Mouse (Mus musculus) lung, embryonic 14.5 days (tissue): ENCODE results near the gene Tbx10. TPM values are rescaled to one million over a fixed set of nuclear protein-coding genes. Genes with fewer than 3 reads are reported as not detected.
"Not testable (repeated sequence)": the region's sequence is repeated elsewhere in the genome, so short reads cannot be mapped to it uniquely, and the experiment has no call there.

Source experiments
- ATAC-seq: fragments of 200-750 bp; cut with Nextera tagmentation; 2 replicates; pipeline ENCODE4 v1.8.0; 2017; ENCODE audit warnings: mild to moderate bottlenecking, moderate TSS enrichment, moderate library complexity; ENCODE audit not compliant: insufficient read depth
- DNase-seq: peaks from one replicate; pipeline ENCODE4 v3.0.0-alpha.2; 2015
- H3K27ac ChIP-seq: fragments of 300-500 bp; sonication (generic); 2 replicates; pipeline ENCODE4 v1.5.1; 2014; ENCODE audit warnings: low read depth, mild to moderate bottlenecking, moderate library complexity
- H3K27me3 ChIP-seq: fragments of 300-500 bp; sonication (generic); 2 replicates; pipeline ENCODE4 v1.6.1; 2014; ENCODE audit warnings: low read length, control low read depth; ENCODE audit not compliant: insufficient read depth
- H3K36me3 ChIP-seq: fragments of 300-500 bp; sonication (generic); 2 replicates; pipeline ENCODE4 v1.6.1; 2014; ENCODE audit warnings: control low read depth; ENCODE audit not compliant: insufficient read depth
- H3K4me1 ChIP-seq: fragments of 300-500 bp; sonication (generic); 2 replicates; pipeline ENCODE4 v1.6.1; 2014; ENCODE audit warnings: antibody characterized with exemption, control low read depth; ENCODE audit not compliant: insufficient read depth
- H3K4me2 ChIP-seq: fragments of 300-500 bp; sonication (generic); 2 replicates; pipeline ENCODE4 v1.6.1; 2014; ENCODE audit warnings: mild to moderate bottlenecking
- H3K4me3 ChIP-seq: fragments of 300-500 bp; sonication (generic); 2 replicates; pipeline ENCODE4 v1.5.1; 2014; ENCODE audit warnings: low read depth, low read length
- H3K9ac ChIP-seq: fragments of 300-500 bp; sonication (generic); 2 replicates; pipeline ENCODE4 v1.6.1; 2014
- H3K9me3 ChIP-seq: fragments of 300-500 bp; sonication (generic); 2 replicates; pipeline ENCODE4 v1.6.1; 2016; ENCODE audit warnings: low read depth, low read length, control low read depth
- CTCF ChIP-seq: IDR thresholded peaks from 2 replicates; pipeline ENCODE4 v1.5.1; 2016; ENCODE audit warnings: antibody characterized with exemption, low read depth
- WGBS: fragments of 180-500 bp; shearing (Covaris S2); extraction: QIAGEN DNeasy Blood & Tissue Kit; methylation state at CpG from one replicate; pipeline ENCODE4 v1.1.7; 2014; 5-methylcytosine and 5-hydroxymethylcytosine counted together
- polyA plus RNA-seq: library from polyadenylated mRNA; unstranded; fragments of >200 nt; fragmentation: Nextera tagmentation; extraction: Ambion mirVana; gene quantifications from 2 replicates; pipeline ENCODE4 v1.2.1, GENCODE M21; 2014

The Tbx10 gene
- polyA plus RNA-seq, 1 experiment from 2014 or later = not detected

- H3K4me3 ChIP-seq = no peak overlapping the region
- no peaks in the 10 kb centered on the region for H3K27me3 ChIP-seq
- H3K9me3 ChIP-seq = no peaks in the 10 kb centered on the region
- ATAC-seq (no peak), DNase-seq (no peak)
- no peaks in the 10 kb centered on the region for H3K4me1 ChIP-seq
- no peak overlapping the region for H3K9ac ChIP-seq
- no peak overlapping the region for H3K4me2 ChIP-seq
- 58% methylated on average over 7 of the region's 7 CpGs for WGBS
- 0 out of 2 replicates have a peak, but pooled peaks cover 6% of the 10 kb centered on the region for H3K36me3 ChIP-seq
- no peak for TF ChIP-seq CTCF
- no peak overlapping the region for H3K27ac ChIP-seq
Measured at GRCm38 (mm10) chr19:4032668-4033067, 40.1 kb downstream of the Tbx10 start.

DNA sequence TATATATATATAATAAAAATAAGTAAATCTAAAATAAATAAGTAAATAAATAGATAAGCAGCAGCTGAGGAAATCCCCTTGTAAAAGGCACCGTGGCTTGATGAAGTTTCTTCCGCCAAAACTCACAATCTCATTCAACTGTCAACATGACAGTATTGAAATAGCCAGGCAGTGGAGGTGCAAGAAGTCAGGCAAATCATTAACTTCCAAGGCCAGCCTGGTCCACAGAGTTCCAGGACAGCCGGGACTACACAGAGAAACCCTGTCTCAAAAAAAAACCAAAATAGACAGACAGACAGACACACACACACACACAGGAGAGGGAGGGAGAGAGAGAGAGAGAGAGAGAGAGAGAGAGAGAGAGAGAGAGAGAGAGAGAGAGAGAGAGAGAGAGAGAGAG, 40.7 kb downstream of the Tbx10 start:
- Histone ChIP-seq H3K36me3 (0 out of 2 replicates have a peak, but pooled peaks cover 6% of the 10 kb centered on the region), H3K27me3 (no peaks in the 10 kb centered on the region), H3K4me2 (no peak overlapping the region), H3K9ac (no peak overlapping the region), H3K4me1 (peaks cover 3% of the 10 kb centered on the region; the same call in 1 of the 2 replicates), H3K4me3 (no peak overlapping the region), H3K9me3 (no peaks in the 10 kb centered on the region), H3K27ac (no peak overlapping the region)
- ATAC-seq = no peak
- no peak for DNase-seq
- TF ChIP-seq CTCF = no peak
- WGBS = 50% methylated on average over 3 of the region's 3 CpGs

DNA sequence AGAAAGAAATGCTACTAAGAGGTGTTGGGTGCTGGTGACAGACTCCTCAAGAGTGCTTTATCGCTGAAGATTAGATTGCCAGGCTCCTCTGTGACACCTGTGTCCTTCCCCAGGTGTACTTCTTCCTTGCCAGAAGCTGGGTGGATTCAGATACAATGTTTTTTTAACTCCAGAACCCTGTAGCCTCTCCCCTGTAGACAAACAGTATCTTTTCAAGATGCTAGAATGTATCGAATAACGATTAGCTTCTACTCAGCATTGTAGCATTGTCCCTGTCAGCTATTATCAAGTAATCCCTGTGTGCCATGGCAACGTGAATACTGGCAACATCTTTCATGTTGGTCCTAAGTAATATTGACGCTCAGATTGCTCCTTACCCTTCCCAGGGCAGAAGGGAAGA, 41.2 kb downstream of the Tbx10 start:
- Histone ChIP-seq H3K9me3 (no peaks in the 10 kb centered on the region), H3K4me1 (peaks cover 4% of the 10 kb centered on the region; the same call in 1 of the 2 replicates), H3K36me3 (0 out of 2 replicates have a peak, but pooled peaks cover 6% of the 10 kb centered on the region), H3K27ac (no peak overlapping the region), H3K4me2 (no peak overlapping the region), H3K9ac (no peak overlapping the region), H3K4me3 (no peak overlapping the region), H3K27me3 (no peaks in the 10 kb centered on the region)
- ATAC-seq (no peak), DNase-seq (no peak)
- WGBS = 56% methylated on average over 5 of the region's 5 CpGs
- no peak for TF ChIP-seq CTCF

DNA sequence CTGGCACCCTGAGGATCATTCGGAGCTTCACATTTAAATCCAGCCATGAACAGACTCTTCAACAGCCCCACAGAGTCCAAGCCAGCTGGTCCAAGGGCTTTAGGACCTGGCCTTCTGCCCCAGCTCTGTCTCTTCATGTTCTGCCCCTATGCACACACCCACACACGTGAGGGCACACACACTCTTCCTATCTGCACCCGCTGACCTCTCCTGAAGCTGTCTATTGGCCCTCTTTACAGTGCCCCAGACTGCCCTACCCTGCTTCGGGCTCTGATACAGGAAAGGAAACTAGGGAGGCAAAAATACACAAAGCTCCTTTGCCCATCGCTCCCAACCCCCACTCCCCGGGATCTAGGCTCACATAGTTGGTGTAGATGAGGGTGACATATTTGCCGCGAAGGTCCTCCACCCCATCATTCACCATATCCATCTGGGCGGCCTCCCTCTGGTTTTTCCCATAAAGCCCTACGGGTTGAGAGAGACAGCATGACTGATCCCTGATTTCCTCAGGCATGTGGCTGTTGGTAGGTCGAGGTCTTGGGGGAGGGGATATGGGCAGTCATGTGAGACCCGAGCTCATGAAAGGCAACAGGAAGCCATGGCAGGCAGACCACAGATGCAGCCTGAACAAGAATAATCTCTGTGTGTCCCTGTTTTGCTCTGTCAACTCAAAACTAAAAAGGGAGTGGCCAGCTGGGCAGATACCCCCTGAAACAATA, 43.9 kb downstream of the Tbx10 start:
- DNase-seq (no peak), ATAC-seq (no peak)
- 0 out of 2 replicates have a peak, but pooled peaks cover 6% of the 10 kb centered on the region for H3K36me3 ChIP-seq
- H3K4me1 ChIP-seq = peaks cover 4% of the 10 kb centered on the region; the same call in 1 of the 2 replicates
- TF ChIP-seq CTCF = no peak
- no peaks in the 10 kb centered on the region for H3K27me3 ChIP-seq
- no peak overlapping the region for H3K4me3 ChIP-seq
- no peak overlapping the region for H3K27ac ChIP-seq
- H3K4me2 ChIP-seq = peak overlapping the region; percentile 19
- no peak overlapping the region for H3K9ac ChIP-seq
- H3K9me3 ChIP-seq = no peaks in the 10 kb centered on the region
- 62% methylated on average over 12 of the region's 12 CpGs for WGBS

- H3K36me3 ChIP-seq, H3K4me1 ChIP-seq, H3K27me3 ChIP-seq, H3K9me3 ChIP-seq, DNase-seq: not testable (repeated sequence)
- Histone ChIP-seq H3K9ac (peak overlapping the region; percentile 79), H3K27ac (peak overlapping the region; percentile 33; the same call in 1 of the 2 replicates), H3K4me2 (peak overlapping the region; percentile 75), H3K4me3 (peak overlapping the region; percentile 50)
- peak; percentile 47; the same call in 1 of the 2 replicates for ATAC-seq
- WGBS = 23% methylated on average over 7 of the region's 8 CpGs
Measured at GRCm38 (mm10) chr19:4037154-4037787, 44.7 kb downstream of the Tbx10 start.

GRCm38 (mm10) chr19:4037788-4038232, 45.3 kb downstream of the Tbx10 start, which contains the start of gene Gstp1:
TSS of gene Gstp1 (minus strand) at chr19:4037985.
- Histone ChIP-seq H3K9me3 (no peaks in the 10 kb centered on the region), H3K4me2 (peak within 1 kb of the TSS; percentile 75), H3K27ac (peak within 1 kb of the TSS; percentile 33; the same call in 1 of the 2 replicates), H3K27me3 (no peaks in the 10 kb centered on the region), H3K4me3 (peak within 1 kb of the TSS; percentile 50), H3K4me1 (peaks cover 4% of the 10 kb centered on the region; the same call in 1 of the 2 replicates), H3K9ac (peak within 1 kb of the TSS; percentile 79), H3K36me3 (0 out of 2 replicates have a peak, but pooled peaks cover 6% of the 10 kb centered on the region)
- TF ChIP-seq CTCF = peak; percentile 44; the same call in 1 of the 2 replicates
- under 1% methylated on average over 26 of the region's 26 CpGs for WGBS
- ATAC-seq (peak; percentile 90), DNase-seq (peak; percentile 94)

- H3K27me3 ChIP-seq, ATAC-seq: not testable (repeated sequence)
Measured at GRCm38 (mm10) chr19:4040941-4041340, 48.4 kb downstream of the Tbx10 start.

DNA sequence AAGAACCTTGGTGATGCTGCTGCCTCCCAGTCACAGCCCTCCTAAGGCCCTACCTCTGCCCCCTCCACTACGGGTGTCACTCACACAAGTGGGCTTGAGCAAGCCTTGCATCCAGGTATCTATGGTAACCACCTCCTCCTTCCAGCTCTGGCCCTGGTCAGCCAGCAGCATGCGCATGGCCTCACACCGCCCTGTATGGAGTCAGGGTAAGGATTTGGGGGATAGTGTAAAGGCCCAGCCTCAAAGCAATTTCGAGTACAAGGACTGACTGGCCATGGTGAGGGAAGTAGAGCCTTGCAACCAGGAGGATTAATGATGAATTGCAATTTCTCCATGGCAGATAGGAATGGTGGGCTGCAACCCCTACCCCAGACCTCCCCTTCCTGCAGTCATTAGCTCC, 48.9 kb downstream of the Tbx10 start:
- not testable (repeated sequence) for H3K9ac ChIP-seq, H3K27ac ChIP-seq, H3K9me3 ChIP-seq, H3K4me3 ChIP-seq, H3K27me3 ChIP-seq, H3K4me2 ChIP-seq, ATAC-seq, H3K36me3 ChIP-seq, DNase-seq
- WGBS = 82% methylated on average over 3 of the region's 4 CpGs
- peaks cover 11% of the 10 kb centered on the region; the same call in 1 of the 2 replicates for H3K4me1 ChIP-seq

More at GRCm38 (mm10) chr19:4040941-4041340, 48.4 kb downstream of the Tbx10 start:
- H3K4me1 ChIP-seq, H3K4me2 ChIP-seq, H3K36me3 ChIP-seq, H3K9ac ChIP-seq, H3K27ac ChIP-seq, DNase-seq, H3K9me3 ChIP-seq, H3K4me3 ChIP-seq: not testable (repeated sequence)
- WGBS = 85% methylated on average over 5 of the region's 5 CpGs
